Mouse (Mus musculus) ES-E14 (cell line): ENCODE measurements at regions not wholly inside any gene's neighbourhood (a gene's known extent, or its start where the extent isn't known, plus 50 kb on each side); places are given as distances from the start of the nearest gene placed in this dataset.

ENCODE experiments used
- DNase-seq: peaks from one replicate; pipeline ENCODE4 v3.0.0-alpha.2; 2013; ENCODE audit warnings: low read depth, low spot score
- H3K27ac ChIP-seq: 2 replicates; pipeline ENCODE4 v1.5.1; 2012; ENCODE audit warnings: low read depth, mild to moderate bottlenecking, low read length, moderate library complexity, mixed read lengths; ENCODE audit not compliant: poor library complexity, insufficient read depth, severe bottlenecking
- H3K36me3 ChIP-seq: 2 replicates; pipeline ENCODE4 v1.6.1; 2012; ENCODE audit warnings: mild to moderate bottlenecking, low read length, moderate library complexity, mixed read lengths; ENCODE audit not compliant: control insufficient read depth, poor library complexity, insufficient read depth, severe bottlenecking
- H3K4me1 ChIP-seq, 2 experiments: fragments of 150-350 bp in 1 of 2; sonication (generic) in 1 of 2; 2 replicates each; pipeline ENCODE4 v1.6.1; 2012; ENCODE audit warnings: low read length in 2 of 2, mild to moderate bottlenecking in 1 of 2, mixed read lengths in 1 of 2; ENCODE audit not compliant: control insufficient read depth in 2 of 2, insufficient read depth in 2 of 2, poor library complexity in 1 of 2
- H3K4me3 ChIP-seq, 2 experiments: fragments of 150-350 bp in 1 of 2; sonication (generic) in 1 of 2; 2 replicates each; pipeline ENCODE4 v1.5.1; 2012; ENCODE audit warnings: low read length in 2 of 2, low read depth in 1 of 2, mild to moderate bottlenecking in 1 of 2, mixed read lengths in 1 of 2; ENCODE audit not compliant: insufficient read depth in 1 of 2, poor library complexity in 1 of 2, severe bottlenecking in 1 of 2
- H3K9ac ChIP-seq: 2 replicates; pipeline ENCODE4 v1.6.1; 2012; ENCODE audit warnings: low read depth, mild to moderate bottlenecking, low read length, mixed read lengths; ENCODE audit not compliant: poor library complexity, insufficient read depth, severe bottlenecking
- H3K9me3 ChIP-seq: fragments of 150-350 bp; sonication (generic); 2 replicates; pipeline ENCODE4 v1.6.1; 2012; ENCODE audit warnings: low read depth, mild to moderate bottlenecking, low read length; ENCODE audit not compliant: control insufficient read depth, insufficient read depth
- CHD2 ChIP-seq: IDR thresholded peaks from 2 replicates; pipeline ENCODE4 v1.6.1; 2014; ENCODE audit warnings: mild to moderate bottlenecking, low read depth, low read length, inconsistent platforms
- HCFC1 ChIP-seq: IDR thresholded peaks from 2 replicates; pipeline ENCODE4 v1.6.1; 2012; ENCODE audit warnings: low read length, inconsistent platforms, borderline replicate concordance; ENCODE audit not compliant: insufficient read depth
- MAFK ChIP-seq: IDR thresholded peaks from 2 replicates; pipeline ENCODE4 v1.6.1; 2014; ENCODE audit warnings: mild to moderate bottlenecking, low read depth, low read length, inconsistent platforms; ENCODE audit not compliant: insufficient read depth
- ZC3H11A ChIP-seq: IDR thresholded peaks from 2 replicates; pipeline ENCODE4 v1.6.1; 2012; ENCODE audit warnings: low read depth, mild to moderate bottlenecking, inconsistent platforms, low read length, borderline replicate concordance
- ZNF384 ChIP-seq: IDR thresholded peaks from 2 replicates; pipeline ENCODE4 v1.6.1; 2012; ENCODE audit warnings: low read depth, low read length, inconsistent platforms
- in situ Hi-C, 2 experiments: fragments of 600-800 bp; cut with MboI; formaldehyde crosslinking; loops; one replicate each; pipeline ENCODE4 v1.15.1; 2025; ENCODE audit warnings: low sequenced_read_pairs in 2 of 2, inconsistent platforms in 1 of 2; ENCODE audit not compliant: unreplicated experiment in 2 of 2

GRCm38 (mm10) chr16:22734529-22735022 lies 76.8 kb downstream of the Crygs start:
- in situ Hi-C loops, result no loop called here
- no peak for DNase-seq
- peaks cover 0 to 3% of the 10 kb centered on the region in 2 experiments; a peak in 1 of 4 replicates for H3K4me1 ChIP-seq
- no peak overlapping the region for H3K27ac ChIP-seq
- no peak overlapping the region for H3K4me3 ChIP-seq
- TF ChIP-seq MAFK (no peak), ZNF384 (no peak), HCFC1 (no peak), ZC3H11A (no peak), CHD2 (no peak)
- H3K9me3 ChIP-seq, result no peaks in the 10 kb centered on the region
- H3K36me3 ChIP-seq, result no peaks in the 10 kb centered on the region
- no peak overlapping the region for H3K9ac ChIP-seq

DNA sequence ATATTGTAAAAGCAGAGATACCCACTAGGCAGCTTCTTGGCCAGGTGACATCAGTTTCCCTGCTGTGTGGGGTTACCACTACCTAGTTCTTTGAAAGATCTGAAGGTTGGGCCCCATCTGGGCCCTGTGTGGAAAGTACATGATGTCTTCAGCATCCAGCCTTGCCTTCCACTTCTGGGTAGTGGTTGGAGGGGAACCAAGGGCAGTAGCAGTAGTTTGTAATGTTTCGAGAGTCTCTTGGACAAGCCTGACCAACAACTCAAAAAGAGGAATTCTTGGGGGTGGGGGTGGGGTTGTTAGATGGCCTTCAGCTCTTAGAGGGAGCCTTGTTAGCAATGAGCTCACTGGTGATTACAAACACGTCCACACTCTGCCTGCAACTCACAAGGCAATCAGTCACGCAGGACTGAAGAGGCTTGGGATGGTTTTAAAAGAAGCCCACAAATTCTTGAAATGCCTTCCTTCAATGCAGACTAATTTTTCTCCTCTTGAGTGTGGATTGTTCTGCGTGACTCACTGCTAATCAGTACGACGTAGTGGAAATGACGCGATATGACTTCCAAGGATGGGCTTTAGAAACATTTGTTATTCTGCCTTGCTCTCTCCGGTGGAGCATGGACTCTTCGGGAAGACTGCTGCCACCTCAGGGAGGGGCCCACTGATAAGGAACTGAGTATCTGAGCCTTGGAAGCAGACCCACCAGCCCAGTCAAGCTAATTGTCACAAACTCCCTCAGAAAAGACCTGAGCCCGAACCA lies 76.9 kb upstream of the Dgkg start:
- Histone ChIP-seq H3K9me3 (no peaks in the 10 kb centered on the region), H3K9ac (no peak overlapping the region), H3K4me3 (no peak overlapping the region), H3K36me3 (no peaks in the 10 kb centered on the region), H3K4me1 (peaks cover 0 to 3% of the 10 kb centered on the region in 2 experiments; a peak in 1 of 4 replicates), H3K27ac (no peak overlapping the region)
- in situ Hi-C loops, result no loop called here
- TF ChIP-seq MAFK (no peak), ZNF384 (no peak), HCFC1 (no peak), CHD2 (no peak), ZC3H11A (no peak)
- DNase-seq, result no peak

DNA sequence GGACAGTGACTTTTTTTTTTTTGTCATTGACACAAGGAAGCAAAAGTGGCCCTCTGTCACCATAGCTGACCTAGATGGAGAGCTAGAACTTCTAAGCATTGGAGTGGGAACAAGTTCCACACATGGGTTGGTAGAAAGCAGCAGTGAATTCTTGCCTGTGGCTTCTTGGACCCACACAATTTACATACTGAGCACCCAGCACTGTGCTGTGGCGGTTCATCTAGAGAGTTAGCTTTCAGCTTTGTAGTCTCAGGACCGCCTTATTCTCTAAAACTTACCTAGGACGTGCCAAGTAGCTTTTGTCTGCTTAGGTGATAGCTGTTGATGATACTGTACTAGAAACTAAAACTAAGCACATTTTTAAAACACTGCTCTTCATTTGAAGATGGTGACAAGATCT lies 72.1 kb upstream of the Dgkg start:
- Histone ChIP-seq H3K9me3 (no peaks in the 10 kb centered on the region), H3K36me3 (no peaks in the 10 kb centered on the region), H3K27ac (no peak overlapping the region), H3K4me3 (no peak overlapping the region), H3K9ac (no peak overlapping the region), H3K4me1 (no peaks in the 10 kb centered on the region)
- DNase-seq, result no peak
- in situ Hi-C loops, result no loop called here
- TF ChIP-seq ZNF384 (no peak), MAFK (no peak), HCFC1 (no peak), CHD2 (no peak), ZC3H11A (no peak)

- no peak for DNase-seq
- in situ Hi-C loops, result no loop called here
- Histone ChIP-seq H3K9me3 (no peaks in the 10 kb centered on the region), H3K36me3 (no peaks in the 10 kb centered on the region), H3K4me3 (no peak overlapping the region), H3K9ac (no peak overlapping the region), H3K27ac (no peak overlapping the region), H3K4me1 (no peaks in the 10 kb centered on the region)
- TF ChIP-seq ZC3H11A, result no peak
- TF ChIP-seq CHD2, result no peak
- TF ChIP-seq MAFK, result no peak
- TF ChIP-seq ZNF384, result no peak
- TF ChIP-seq HCFC1, result no peak
Measured at GRCm38 (mm10) chr16:22725261-22725660, 68.2 kb upstream of the Dgkg start.

- TF ChIP-seq ZNF384 (no peak), ZC3H11A (no peak), MAFK (no peak), HCFC1 (no peak), CHD2 (no peak)
Measured at GRCm38 (mm10) chr16:22723333-22723732, 66.3 kb upstream of the Dgkg start.

More at GRCm38 (mm10) chr16:22723333-22723732, 66.3 kb upstream of the Dgkg start:
- Histone ChIP-seq H3K4me3 (no peak overlapping the region), H3K4me1 (peaks cover 0 to 2% of the 10 kb centered on the region in 2 experiments; a peak in 2 of 4 replicates), H3K9ac (no peak overlapping the region), H3K27ac (no peak overlapping the region), H3K36me3 (no peaks in the 10 kb centered on the region), H3K9me3 (no peaks in the 10 kb centered on the region)
- DNase-seq, result no peak
- in situ Hi-C loops, result no loop called here
